30 mouse cellular contexts compared by ENCODE assay signal in genomic region chr1:130999708-131000107, GRCm38 (mm10). TPM values are rescaled to one million over a fixed set of nuclear protein-coding genes. Genes with fewer than 3 reads are reported as not detected.
"Had no signal": no experiment of that assay in that cellular context is flagged by ENCODE, and none has a peak within 500 bp of the region (broad histone marks: within the 10 kb centered on the region; RNA-seq: fewer than 3 reads in every experiment).

No protein-coding gene starts in this region.

- H3K27ac ChIP-seq: kidney, embryonic 15.5 days; limb, embryonic 12.5 days; limb, embryonic 15.5 days; liver, embryonic 14.5 days; macrophage; midbrain, embryonic 13.5 days; stomach, embryonic 15.5 days had no signal

- H3K4me2 ChIP-seq: kidney, embryonic 15.5 days; limb, embryonic 12.5 days; limb, embryonic 15.5 days; liver, embryonic 11.5 days; lung, embryonic 14.5 days; midbrain, embryonic 13.5 days; stomach, embryonic 15.5 days had no signal

- H3K9ac ChIP-seq: kidney, embryonic 15.5 days; limb, embryonic 12.5 days; limb, embryonic 15.5 days; liver, embryonic 14.5 days; liver, postnatal 0 days; lung, embryonic 14.5 days; midbrain, embryonic 13.5 days; stomach, embryonic 15.5 days had no signal

- DNase-seq: kidney, adult 11 months; kidney, adult 8-10 months; kidney, postnatal 14 days; kidney, postnatal 4 days; left cerebral cortex, postnatal 4 days; liver, postnatal 0 days; lung, embryonic 14.5 days; right cerebral cortex, adult 18-20 months; right cerebral cortex, postnatal 14 days; right cerebral cortex, postnatal 4 days; thymus, adult 2 months; thymus, postnatal 14 days; thymus, postnatal 4 days had no signal

- H3K36me3 ChIP-seq: kidney, embryonic 15.5 days; limb, embryonic 12.5 days; limb, embryonic 15.5 days; midbrain, embryonic 13.5 days; stomach, embryonic 15.5 days had no signal

- H3K27me3 ChIP-seq: kidney, embryonic 15.5 days; limb, embryonic 12.5 days; limb, embryonic 15.5 days; midbrain, embryonic 13.5 days; stomach, embryonic 15.5 days had no signal

- ATAC-seq: lung, postnatal 0 days; midbrain, embryonic 13.5 days had no signal

- H3K4me1 ChIP-seq: limb, embryonic 15.5 days; midbrain, embryonic 13.5 days; stomach, embryonic 15.5 days had no signal

- H3K9me3 ChIP-seq: kidney, embryonic 15.5 days; limb, embryonic 12.5 days; limb, embryonic 15.5 days; midbrain, embryonic 13.5 days; stomach, embryonic 15.5 days had no signal

- H3K4me3 ChIP-seq: kidney, embryonic 15.5 days; limb, embryonic 12.5 days; limb, embryonic 15.5 days; midbrain, embryonic 13.5 days; stomach, embryonic 15.5 days had no signal

RNA-seq across cellular contexts. Expression of gene Il10, which starts 19.9 kb away (rescaled TPM):
- total RNA-seq: layer of hippocampus, adult 8-10 months; layer of hippocampus, postnatal 14 days; left cerebral cortex, adult 8-10 months; left cerebral cortex, postnatal 14 days; megakaryocyte, adult 5-6 weeks; midbrain, postnatal 0 days had no signal
- polyA plus RNA-seq: kidney, embryonic 15.5 days; limb, embryonic 15.5 days; liver, embryonic 11.5 days; lung, embryonic 14.5 days; lung, postnatal 0 days; midbrain, embryonic 13.5 days; midbrain, postnatal 0 days; neural tube, embryonic 11.5 days; neural tube, embryonic 14.5 days; stomach, embryonic 15.5 days had no signal

RNA-seq across cellular contexts. Expression of gene Il19, which starts 59.8 kb away (rescaled TPM):
- total RNA-seq: layer of hippocampus, adult 8-10 months; layer of hippocampus, postnatal 14 days; left cerebral cortex, adult 8-10 months; left cerebral cortex, postnatal 14 days; left cerebral cortex, postnatal 4 days; megakaryocyte, adult 5-6 weeks; midbrain, postnatal 0 days had no signal
- polyA plus RNA-seq: limb, embryonic 12.5 days; limb, embryonic 15.5 days; liver, embryonic 11.5 days; liver, embryonic 14.5 days; liver, postnatal 0 days; lung, embryonic 14.5 days; lung, postnatal 0 days; macrophage; midbrain, embryonic 13.5 days; midbrain, postnatal 0 days; neural tube, embryonic 14.5 days; stomach, embryonic 15.5 days; thymus, adult 2 months had no signal
